Mouse (Mus musculus) stomach, postnatal 0 days (tissue): Measurements from ENCODE around the gene Trim2.

Experiments
- CTCF ChIP-seq: IDR thresholded peaks from 2 replicates; pipeline ENCODE4 v1.5.1; 2016; ENCODE audit warnings: antibody characterized with exemption, low read depth, mild to moderate bottlenecking, moderate library complexity
- EP300 ChIP-seq: optimal IDR thresholded peaks from 2 replicates; pipeline ENCODE3; 2016; ENCODE audit warnings: antibody characterized with exemption

DNA sequence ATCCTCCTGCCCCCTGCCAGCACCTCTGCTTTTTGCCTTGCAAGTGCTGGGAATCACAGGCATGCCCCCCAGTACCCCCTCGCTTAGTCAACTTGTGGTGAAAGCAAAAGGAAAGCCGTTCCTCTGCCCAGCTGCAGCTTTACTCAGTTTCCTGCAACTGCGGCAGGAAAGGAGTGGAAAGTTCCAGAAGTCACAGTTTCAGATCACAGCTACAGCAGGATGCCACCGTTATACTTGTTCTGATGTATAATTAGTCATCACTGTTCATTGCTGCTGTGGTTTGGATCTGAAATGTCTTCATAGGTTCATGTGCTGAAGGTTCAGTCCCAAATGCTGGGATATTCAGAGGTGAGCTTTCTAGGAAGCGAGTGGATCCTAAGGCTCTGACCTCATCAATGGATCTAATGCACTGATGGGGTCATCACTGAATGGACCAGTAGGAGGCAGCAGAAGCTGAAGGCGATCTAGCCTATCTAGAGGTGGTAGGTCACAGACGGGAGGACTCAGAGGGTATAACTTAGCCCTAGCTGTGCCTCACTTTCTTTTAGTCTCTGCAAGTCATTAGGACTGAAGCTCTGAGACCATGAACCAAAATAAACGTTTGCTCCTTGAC lies 137.2 kb downstream of the Trim2 start:
- TF ChIP-seq CTCF = peak; percentile 58
- TF ChIP-seq EP300 = no peak
